ENCODE assay signal across 10 mouse cellular contexts in genomic region chr7:24953966-24954365, GRCm38 (mm10). TPM values are rescaled to one million over a fixed set of nuclear protein-coding genes. Genes with fewer than 3 reads are reported as not detected.
A peak's percentile ranks its signal among the peaks of the same experiment; 100 is the strongest.
DNase-seq lines count a peak whose midpoint lies in the region; ATAC-seq and TF ChIP-seq lines count a peak whose summit lies in the region.
"Had no signal": no experiment of that assay in that cellular context is flagged by ENCODE, and none has a peak within 500 bp of the region (broad histone marks: within the 10 kb centered on the region; RNA-seq: fewer than 3 reads in every experiment).

No protein-coding gene starts in this region.

- H3K36me3 ChIP-seq in heart, embryonic 14.5 days (ENCODE audit: control insufficient read depth, insufficient read depth, low read length), result no peaks in the 10 kb centered on the region
- H3K36me3 ChIP-seq in MEL (ENCODE audit: control insufficient read depth in 1 of 2, insufficient read depth in 2 of 2, low read length in 2 of 2), result peaks cover 0 to 7% of the 10 kb centered on the region in 2 experiments; a peak in 2 of 4 replicates
- H3K36me3 ChIP-seq in hindbrain, embryonic 11.5 days (ENCODE audit: control insufficient read depth, insufficient read depth, low read length), result no peaks in the 10 kb centered on the region
- H3K36me3 ChIP-seq in liver, postnatal 0 days (replicated peaks; ENCODE audit: insufficient read depth, low read length), result no peaks in the 10 kb centered on the region

- H3K79me2 ChIP-seq in MEL (ENCODE audit: control insufficient read depth, insufficient read depth, low read length, poor library complexity), result peaks cover 7% of the 10 kb centered on the region

- H3K4me2 ChIP-seq in heart, embryonic 14.5 days (ENCODE audit: low read length), result peak overlapping the region; percentile 55
- peak overlapping the region; percentile 56 for H3K4me2 ChIP-seq in hindbrain, embryonic 11.5 days (replicated peaks; ENCODE audit: low read depth, low read length)
- H3K4me2 ChIP-seq in liver, postnatal 0 days (ENCODE audit: low read depth, low read length), result peak overlapping the region; percentile 69

- DNase-seq in heart, postnatal 36 days, result no peak
- DNase-seq in MEL (ENCODE audit: low read depth, low spot score), result no peak
- no peak for DNase-seq in hindbrain, embryonic 11.5 days (ENCODE audit: low spot score)
- DNase-seq in liver, postnatal 0 days, result no peak
- no peak for DNase-seq in urinary bladder, postnatal 36 days (ENCODE audit: low spot score in 2 of 2)
- DNase-seq in gastrocnemius, postnatal 36 days, result no peak

- 1% methylated on average over 24 of the region's 24 CpGs for WGBS in heart, embryonic 14.5 days
- WGBS in hindbrain, embryonic 11.5 days, result 2% methylated on average over 13 of the region's 24 CpGs
- WGBS in liver, postnatal 0 days (ENCODE audit: insufficient replicate concordance), result under 1% methylated on average over 24 of the region's 24 CpGs

- intact Hi-C loops in heart, postnatal 36 days (cut with DNase I), result no loop called here
- intact Hi-C loops in gastrocnemius, postnatal 36 days (cut with DNase I), result loop anchor here (5.0 kb wide), 1 partner anchor 62 kb away; no protein-coding TSS in a partner anchor

- no peak for TF ChIP-seq CTCF in MEL (IDR thresholded peaks at IDR 0.05 in 2 of 3, conservative IDR thresholded peaks at IDR 0.05 in 1 of 3; ENCODE audit: control insufficient read depth in 1 of 3, insufficient read depth in 1 of 3, low read depth in 2 of 3, low read length in 3 of 3, poor library complexity in 1 of 3, severe bottlenecking in 1 of 3)
- no peak for TF ChIP-seq CTCF in liver, postnatal 0 days (IDR thresholded peaks at IDR 0.05; ENCODE audit: low read depth)

- TF ChIP-seq EP300 in MEL (IDR thresholded peaks at IDR 0.05; ENCODE audit: low read depth in 1 of 2, low read length in 2 of 2), result no peak
- TF ChIP-seq EP300 in liver, postnatal 0 days (IDR thresholded peaks at IDR 0.05; ENCODE audit: low read depth), result no peak

- peaks cover 3 to 11% of the 10 kb centered on the region in 2 experiments; a peak in 2 of 4 replicates for H3K4me1 ChIP-seq in heart, embryonic 14.5 days (ENCODE audit: control insufficient read depth in 2 of 2, insufficient read depth in 2 of 2, low read length in 2 of 2)
- H3K4me1 ChIP-seq in MEL (ENCODE audit: control insufficient read depth in 1 of 2, insufficient read depth in 2 of 2, low read length in 2 of 2), result peaks cover 6 to 12% of the 10 kb centered on the region in 2 experiments
- H3K4me1 ChIP-seq in hindbrain, embryonic 11.5 days (replicated peaks; ENCODE audit: control insufficient read depth, insufficient read depth, low read length), result peaks cover 25% of the 10 kb centered on the region
- H3K4me1 ChIP-seq in liver, postnatal 0 days (ENCODE audit: insufficient read depth), result no peaks in the 10 kb centered on the region; the same call in 1 of the 2 replicates

- H3K27me3 ChIP-seq in heart, embryonic 14.5 days (ENCODE audit: control insufficient read depth, insufficient read depth, low read length), result peaks cover 85% of the 10 kb centered on the region
- H3K27me3 ChIP-seq in MEL (ENCODE audit: control insufficient read depth in 1 of 2, insufficient read depth in 2 of 2, low read length in 2 of 2), result no peaks in the 10 kb centered on the region
- peaks cover 61% of the 10 kb centered on the region for H3K27me3 ChIP-seq in hindbrain, embryonic 11.5 days (ENCODE audit: control insufficient read depth, insufficient read depth, low read length)
- H3K27me3 ChIP-seq in liver, postnatal 0 days (ENCODE audit: insufficient read depth, low read length), result peaks cover 77% of the 10 kb centered on the region

- no peak for TF ChIP-seq RAD21 in MEL (IDR thresholded peaks at IDR 0.05; ENCODE audit: low read depth, low read length)

- no peak overlapping the region for H3K9ac ChIP-seq in heart, embryonic 14.5 days (ENCODE audit: low read length)
- H3K9ac ChIP-seq in MEL (ENCODE audit: control insufficient read depth, low read depth, low read length, poor library complexity, severe bottlenecking), result peak overlapping the region; percentile 100
- peak overlapping the region; percentile 24 for H3K9ac ChIP-seq in hindbrain, embryonic 11.5 days (ENCODE audit: low read depth, low read length)
- peak overlapping the region; percentile 44; the same call in 1 of the 2 replicates for H3K9ac ChIP-seq in liver, postnatal 0 days (replicated peaks)

- ATAC-seq in heart, embryonic 14.5 days (ENCODE audit: insufficient number of reproducible peaks, insufficient read depth, low FRiP score, low read depth), result no peak
- ATAC-seq in hindbrain, embryonic 11.5 days (ENCODE audit: low FRiP score), result peak; percentile 20; the same call in 1 of the 2 replicates
- no peak for ATAC-seq in liver, postnatal 0 days
- ATAC-seq in cerebellum, adult (ENCODE audit: insufficient number of reproducible peaks, low FRiP score, low TSS enrichment), result no peak

- no peak for TF ChIP-seq POLR2A in MEL (IDR thresholded peaks at IDR 0.05; ENCODE audit: control insufficient read depth in 1 of 2, insufficient read depth in 1 of 2, low read depth in 1 of 2, low read length in 2 of 2, poor library complexity in 1 of 2)

- peak overlapping the region in 1 of 2 experiments; percentile 25; a peak in 2 of 4 replicates for H3K4me3 ChIP-seq in heart, embryonic 14.5 days (ENCODE audit: control insufficient read depth in 1 of 2, insufficient read depth in 1 of 2, low read depth in 1 of 2, low read length in 2 of 2)
- H3K4me3 ChIP-seq in MEL (ENCODE audit: control insufficient read depth in 1 of 2, insufficient read depth in 1 of 2, low read depth in 2 of 2, low read length in 2 of 2), result peak overlapping the region; percentile 82 to 89
- peak overlapping the region; percentile 32 for H3K4me3 ChIP-seq in hindbrain, embryonic 11.5 days (ENCODE audit: low read depth, low read length)
- peak overlapping the region; percentile 45 for H3K4me3 ChIP-seq in liver, postnatal 0 days (ENCODE audit: low read depth, low read length)
- H3K4me3 ChIP-seq: myocyte had no signal

- no peaks in the 10 kb centered on the region for H3K9me3 ChIP-seq in heart, embryonic 14.5 days (ENCODE audit: control insufficient read depth, low read length)
- H3K9me3 ChIP-seq in MEL (replicated peaks; ENCODE audit: insufficient read depth, low read length), result no peaks in the 10 kb centered on the region
- H3K9me3 ChIP-seq in hindbrain, embryonic 11.5 days (ENCODE audit: control insufficient read depth, low read length), result no peaks in the 10 kb centered on the region
- H3K9me3 ChIP-seq in liver, postnatal 0 days (ENCODE audit: low read length), result no peaks in the 10 kb centered on the region

- H3K27ac ChIP-seq in heart, embryonic 14.5 days (replicated peaks in 1 of 2; ENCODE audit: control insufficient read depth in 1 of 2, insufficient read depth in 1 of 2, low read depth in 2 of 2, low read length in 2 of 2), result no peak overlapping the region
- peak overlapping the region; percentile 86 for H3K27ac ChIP-seq in MEL (ENCODE audit: control insufficient read depth, low read depth, low read length)
- H3K27ac ChIP-seq in hindbrain, embryonic 11.5 days (ENCODE audit: low read depth, low read length), result peak overlapping the region; percentile 40; the same call in 1 of the 2 replicates
- no peak overlapping the region for H3K27ac ChIP-seq in liver, postnatal 0 days (ENCODE audit: low read depth)

RNA-seq across cellular contexts. Expression of gene Gm4881, which starts 9.7 kb away (rescaled TPM):
- polyA plus RNA-seq in heart, embryonic 14.5 days (2014; fragmentation: Nextera tagmentation; extraction: Ambion mirVana), result not detected in 2 replicates
- total RNA-seq in heart, postnatal 36 days (2021), result not detected
- total RNA-seq in MEL (2012; rRNA removed), result not detected in 2 replicates
- polyA plus RNA-seq in MEL (2012; ENCODE audit: insufficient read depth in 1 of 2, insufficient read length in 2 of 2, low read depth in 1 of 2, low replicate concordance in 2 of 2, missing spikeins in 1 of 2), result under 1 TPM in 1 of 2 experiments, not detected in 1; 0.13 TPM
- 4.7 and 6.1 TPM in 2 replicates for polyA plus RNA-seq in hindbrain, embryonic 11.5 days (2014; fragmentation: Nextera tagmentation; extraction: Ambion mirVana)
- polyA plus RNA-seq in liver, postnatal 0 days (2015; fragmentation: Nextera tagmentation; extraction: Ambion mirVana), result not detected in 2 replicates
- not detected for total RNA-seq in gastrocnemius, postnatal 36 days (2021)
- total RNA-seq: hematopoietic stem cell, adult 5-6 weeks had no signal
- polyA plus RNA-seq: myocyte had no signal

RNA-seq across cellular contexts. Expression of gene Rabac1, which starts 18.6 kb away (rescaled TPM):
- 254 and 263 TPM in 2 replicates for polyA plus RNA-seq in heart, embryonic 14.5 days (2014; fragmentation: Nextera tagmentation; extraction: Ambion mirVana)
- total RNA-seq in heart, postnatal 36 days (2021), result 100 to 1,000 TPM; 305 to 326 TPM
- total RNA-seq in MEL (2012; rRNA removed), result 205 and 240 TPM in 2 replicates
- polyA plus RNA-seq in MEL (2012; ENCODE audit: insufficient read depth in 1 of 2, insufficient read length in 2 of 2, low read depth in 1 of 2, low replicate concordance in 2 of 2, missing spikeins in 1 of 2), result 100 to 1,000 TPM in 1 of 2 experiments, not detected in 1; 223 TPM
- 122 and 129 TPM in 2 replicates for polyA plus RNA-seq in hindbrain, embryonic 11.5 days (2014; fragmentation: Nextera tagmentation; extraction: Ambion mirVana)
- polyA plus RNA-seq in liver, postnatal 0 days (2015; fragmentation: Nextera tagmentation; extraction: Ambion mirVana), result 88.2 and 92.7 TPM in 2 replicates
- 100 to 1,000 TPM; 188 to 189 TPM for total RNA-seq in gastrocnemius, postnatal 36 days (2021)

RNA-seq across cellular contexts. Expression of gene Arhgef1, which starts 51.3 kb away (rescaled TPM):
- polyA plus RNA-seq in heart, embryonic 14.5 days (2014; fragmentation: Nextera tagmentation; extraction: Ambion mirVana), result 58.4 and 63.3 TPM in 2 replicates
- 10 to 100 TPM; 48.8 to 52.8 TPM for total RNA-seq in heart, postnatal 36 days (2021)
- total RNA-seq in MEL (2012; rRNA removed), result 43.7 and 53.3 TPM in 2 replicates
- polyA plus RNA-seq in MEL (2012; ENCODE audit: insufficient read depth in 1 of 2, insufficient read length in 2 of 2, low read depth in 1 of 2, low replicate concordance in 2 of 2, missing spikeins in 1 of 2), result 100 to 1,000 TPM in 1 of 2 experiments, not detected in 1; 163 TPM
- 43.0 and 46.4 TPM in 2 replicates for polyA plus RNA-seq in hindbrain, embryonic 11.5 days (2014; fragmentation: Nextera tagmentation; extraction: Ambion mirVana)
- polyA plus RNA-seq in liver, postnatal 0 days (2015; fragmentation: Nextera tagmentation; extraction: Ambion mirVana), result 30.2 and 30.4 TPM in 2 replicates
- total RNA-seq in gastrocnemius, postnatal 36 days (2021), result 10 to 100 TPM; 28.6 to 31.6 TPM

RNA-seq across cellular contexts. Expression of gene Atp1a3, which starts 51.8 kb away (rescaled TPM):
- 0.67 and 0.76 TPM in 2 replicates for polyA plus RNA-seq in heart, embryonic 14.5 days (2014; fragmentation: Nextera tagmentation; extraction: Ambion mirVana)
- total RNA-seq in heart, postnatal 36 days (2021), result under 1 TPM; 0.35 to 0.67 TPM
- 0.19 and 0.26 TPM in 2 replicates for total RNA-seq in MEL (2012; rRNA removed)
- polyA plus RNA-seq in MEL (2012; ENCODE audit: insufficient read depth in 1 of 2, insufficient read length in 2 of 2, low read depth in 1 of 2, low replicate concordance in 2 of 2, missing spikeins in 1 of 2), result 1 to 10 TPM in 1 of 2 experiments, not detected in 1; 3.5 TPM
- polyA plus RNA-seq in hindbrain, embryonic 11.5 days (2014; fragmentation: Nextera tagmentation; extraction: Ambion mirVana), result 40.1 and 48.8 TPM in 2 replicates
- polyA plus RNA-seq in liver, postnatal 0 days (2015; fragmentation: Nextera tagmentation; extraction: Ambion mirVana), result 0.85 and 1.2 TPM in 2 replicates
- total RNA-seq in gastrocnemius, postnatal 36 days (2021), result under 1 TPM; 0.08 to 0.15 TPM

RNA-seq across cellular contexts. Expression of gene Cd79a, which starts 56.8 kb away (rescaled TPM):
- not detected in 2 replicates for polyA plus RNA-seq in heart, embryonic 14.5 days (2014; fragmentation: Nextera tagmentation; extraction: Ambion mirVana)
- total RNA-seq in heart, postnatal 36 days (2021), result 1 to 10 TPM; 1.7 to 2.5 TPM
- 0.13 and 0.23 TPM in 2 replicates for total RNA-seq in MEL (2012; rRNA removed)
- under 1 TPM in 1 of 2 experiments, not detected in 1; 0.61 TPM for polyA plus RNA-seq in MEL (2012; ENCODE audit: insufficient read depth in 1 of 2, insufficient read length in 2 of 2, low read depth in 1 of 2, low replicate concordance in 2 of 2, missing spikeins in 1 of 2)
- 0.39 TPM in 1 of 2 replicates, not detected in the other for polyA plus RNA-seq in hindbrain, embryonic 11.5 days (2014; fragmentation: Nextera tagmentation; extraction: Ambion mirVana)
- 32.0 and 34.0 TPM in 2 replicates for polyA plus RNA-seq in liver, postnatal 0 days (2015; fragmentation: Nextera tagmentation; extraction: Ambion mirVana)
- total RNA-seq in gastrocnemius, postnatal 36 days (2021), result under 1 TPM in 1 of 2 experiments, not detected in 1; 0.23 TPM
- total RNA-seq: hematopoietic stem cell, adult 5-6 weeks had no signal

Comparison
In these comparisons a context has a peak if more than half of its experiments do, and no peak if none do; other contexts are left out.
1. H3K27ac ChIP-seq: peak in MEL (single experiment) and hindbrain, embryonic 11.5 days (single experiment); none in heart, embryonic 14.5 days (0 of 2) and liver, postnatal 0 days (single experiment).
2. Peak in every context shown above with its lines, with median percentiles within 50 percentile points of each other: H3K4me2 ChIP-seq.